Mouse (Mus musculus) liver, embryonic 16.5 days (tissue): ENCODE measurements at regions not wholly inside any gene's neighbourhood (a gene's known extent, or its start where the extent isn't known, plus 50 kb on each side); places are given as distances from the start of the nearest gene placed in this dataset.

Experiments used
- ATAC-seq: fragments of 200-750 bp; cut with Nextera tagmentation; 2 replicates; pipeline ENCODE4 v1.8.0; 2017; ENCODE audit warnings: low read depth, mild to moderate bottlenecking, moderate number of reproducible peaks, moderate library complexity
- H3K27ac ChIP-seq: fragments of 300-500 bp; sonication (generic); 2 replicates; pipeline ENCODE4 v1.5.1; 2014; ENCODE audit warnings: mild to moderate bottlenecking, low read length
- H3K27me3 ChIP-seq: fragments of 300-500 bp; sonication (generic); 2 replicates; pipeline ENCODE4 v1.6.1; 2014; ENCODE audit warnings: low read depth, low read length, mixed read lengths; ENCODE audit not compliant: control insufficient read depth, insufficient read depth
- H3K36me3 ChIP-seq: fragments of 300-500 bp; sonication (generic); 2 replicates; pipeline ENCODE4 v1.6.1; 2014; ENCODE audit warnings: mild to moderate bottlenecking; ENCODE audit not compliant: control insufficient read depth, insufficient read depth
- H3K4me1 ChIP-seq: fragments of 300-500 bp; sonication (generic); 2 replicates; pipeline ENCODE4 v1.6.1; 2014; ENCODE audit warnings: low read depth, low read length, mixed read lengths; ENCODE audit not compliant: control insufficient read depth
- H3K4me2 ChIP-seq: fragments of 300-500 bp; sonication (generic); 2 replicates; pipeline ENCODE4 v1.6.1; 2014; ENCODE audit warnings: low read depth, low read length, mixed read lengths
- H3K4me3 ChIP-seq: fragments of 300-500 bp; sonication (generic); 2 replicates; pipeline ENCODE4 v1.5.1; 2014; ENCODE audit warnings: low read depth, mild to moderate bottlenecking, low read length
- H3K9ac ChIP-seq: fragments of 300-500 bp; sonication (generic); 2 replicates; pipeline ENCODE4 v1.6.1; 2014; ENCODE audit warnings: low read depth, low read length
- H3K9me3 ChIP-seq: fragments of 300-500 bp; sonication (generic); replicated peaks from 2 replicates; pipeline ENCODE4 v1.6.1; 2016; ENCODE audit warnings: low read length; ENCODE audit not compliant: control insufficient read depth
- WGBS: fragments of 180-500 bp; shearing (Covaris S2); extraction: QIAGEN DNeasy Blood & Tissue Kit; methylation state at CpG from one replicate; pipeline ENCODE4 v1.1.7; 2014; ENCODE audit not compliant: insufficient replicate concordance; 5-methylcytosine and 5-hydroxymethylcytosine counted together

GRCm38 (mm10) chr14:62118542-62118953 is 173.8 kb upstream of the Rnaseh2b start:
- Histone ChIP-seq H3K9ac (no peak overlapping the region), H3K4me3 (no peak overlapping the region), H3K27ac (no peak overlapping the region), H3K4me2 (no peak overlapping the region), H3K36me3 (no peaks in the 10 kb centered on the region), H3K27me3 (no peaks in the 10 kb centered on the region), H3K4me1 (no peaks in the 10 kb centered on the region), H3K9me3 (no peaks in the 10 kb centered on the region)
- ATAC-seq, result no peak
- WGBS, result 15% methylated on average over 2 of the region's 2 CpGs

- 69% methylated on average over 6 of the region's 6 CpGs for WGBS
- Histone ChIP-seq H3K9ac (no peak overlapping the region), H3K4me3 (no peak overlapping the region), H3K27ac (no peak overlapping the region), H3K4me2 (no peak overlapping the region), H3K9me3 (no peaks in the 10 kb centered on the region), H3K36me3 (no peaks in the 10 kb centered on the region), H3K27me3 (no peaks in the 10 kb centered on the region), H3K4me1 (no peaks in the 10 kb centered on the region)
- no peak for ATAC-seq
Measured at GRCm38 (mm10) chr14:62128918-62129317, 163.5 kb upstream of the Rnaseh2b start.

DNA sequence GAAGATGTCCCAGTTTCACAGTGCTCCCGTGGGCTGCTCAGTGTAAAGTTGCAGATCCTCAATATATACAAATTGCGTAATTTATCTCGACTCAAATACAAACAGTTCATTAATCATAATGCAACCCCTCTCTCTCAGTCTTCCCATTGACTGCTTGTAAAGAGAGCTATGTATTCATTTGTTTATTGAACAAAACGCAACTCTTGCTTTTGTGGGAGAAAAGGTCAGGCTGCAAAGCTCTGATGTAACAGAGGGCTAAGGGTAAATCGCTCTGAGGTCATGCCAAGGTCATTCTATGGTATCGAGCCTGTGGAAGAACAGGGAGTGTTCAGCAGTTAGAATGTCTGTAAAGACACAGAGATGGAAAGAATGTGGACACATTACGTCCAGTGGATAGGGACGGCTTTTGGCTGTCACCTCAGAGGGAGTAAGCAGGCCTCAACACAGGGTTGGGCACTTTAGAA is 160.0 kb upstream of the Rnaseh2b start:
- no peak overlapping the region for H3K4me3 ChIP-seq
- H3K27ac ChIP-seq, result no peak overlapping the region
- H3K36me3 ChIP-seq, result no peaks in the 10 kb centered on the region
- no peak overlapping the region for H3K9ac ChIP-seq
- H3K4me1 ChIP-seq, result no peaks in the 10 kb centered on the region
- no peaks in the 10 kb centered on the region for H3K27me3 ChIP-seq
- ATAC-seq, result no peak
- no peak overlapping the region for H3K4me2 ChIP-seq
- H3K9me3 ChIP-seq, result no peaks in the 10 kb centered on the region; the same call in 1 of the 2 replicates
- WGBS, result 46% methylated on average over 8 of the region's 8 CpGs

DNA sequence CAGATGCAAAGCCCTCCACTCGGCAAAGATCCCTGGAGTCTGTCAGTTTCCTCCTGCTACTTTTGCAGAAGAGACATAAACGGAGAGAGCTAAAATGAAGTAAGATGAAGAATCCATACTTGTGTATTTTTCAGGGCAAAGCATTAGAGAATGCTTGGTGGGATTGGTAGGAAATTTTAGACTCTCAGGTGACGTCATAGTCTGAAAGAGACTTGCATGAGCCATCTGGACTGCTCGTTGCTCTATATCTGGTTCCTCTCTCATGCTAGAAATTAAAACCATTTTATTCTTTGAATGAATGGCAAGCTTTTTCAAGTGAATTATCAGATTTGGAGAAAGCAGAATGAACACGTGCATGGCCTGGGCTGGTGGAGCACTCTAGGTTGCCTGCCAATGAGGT is 154.4 kb upstream of the Rnaseh2b start:
- Histone ChIP-seq H3K27me3 (no peaks in the 10 kb centered on the region), H3K9ac (no peak overlapping the region), H3K36me3 (no peaks in the 10 kb centered on the region), H3K4me1 (no peaks in the 10 kb centered on the region), H3K4me2 (no peak overlapping the region), H3K27ac (no peak overlapping the region), H3K9me3 (no peaks in the 10 kb centered on the region; the same call in 1 of the 2 replicates), H3K4me3 (no peak overlapping the region)
- WGBS, result 57% methylated on average over 5 of the region's 5 CpGs
- ATAC-seq, result no peak

DNA sequence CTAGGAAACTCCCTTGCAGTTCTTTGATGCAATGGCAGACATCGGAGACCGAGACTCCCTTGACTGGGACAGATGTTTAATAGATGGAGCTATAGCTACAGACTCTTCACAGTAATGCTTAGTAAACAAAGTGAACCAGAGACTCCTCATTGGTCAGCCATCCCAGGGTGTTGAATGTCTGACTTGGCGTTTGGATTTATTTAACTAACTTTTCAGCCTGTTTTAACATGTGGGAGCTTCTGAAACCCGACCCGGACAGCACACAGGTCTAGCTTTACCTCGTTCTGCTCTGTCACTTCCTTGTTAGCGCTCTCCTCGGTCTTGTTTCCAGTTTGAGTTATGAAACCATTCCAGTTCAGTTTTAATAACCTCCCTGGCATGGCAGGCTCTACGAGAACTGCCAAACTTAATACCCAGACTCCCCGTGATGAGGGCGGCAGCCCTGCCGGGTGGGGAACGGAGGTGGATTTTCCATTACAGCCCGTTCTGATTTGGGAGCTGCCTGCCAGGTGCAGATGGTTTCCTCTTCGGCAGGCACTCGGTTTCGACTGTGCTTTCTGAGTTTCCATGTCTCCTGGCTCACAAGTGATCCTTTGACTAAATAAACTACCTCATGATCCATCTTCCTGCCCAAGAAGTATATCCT is 147.9 kb upstream of the Rnaseh2b start:
- Histone ChIP-seq H3K9me3 (no peaks in the 10 kb centered on the region), H3K4me3 (no peak overlapping the region), H3K4me1 (no peaks in the 10 kb centered on the region), H3K9ac (no peak overlapping the region), H3K36me3 (no peaks in the 10 kb centered on the region), H3K27ac (no peak overlapping the region), H3K4me2 (no peak overlapping the region), H3K27me3 (no peaks in the 10 kb centered on the region)
- 58% methylated on average over 17 of the region's 17 CpGs for WGBS
- no peak for ATAC-seq

- Histone ChIP-seq H3K27ac (no peak overlapping the region), H3K4me1 (no peaks in the 10 kb centered on the region), H3K4me3 (no peak overlapping the region), H3K36me3 (no peaks in the 10 kb centered on the region), H3K9ac (no peak overlapping the region), H3K9me3 (no peaks in the 10 kb centered on the region), H3K27me3 (no peaks in the 10 kb centered on the region), H3K4me2 (no peak overlapping the region)
- WGBS, result 64% methylated on average over 7 of the region's 7 CpGs
- ATAC-seq, result no peak
Measured at GRCm38 (mm10) chr14:62157038-62157716, 135.2 kb upstream of the Rnaseh2b start.

DNA sequence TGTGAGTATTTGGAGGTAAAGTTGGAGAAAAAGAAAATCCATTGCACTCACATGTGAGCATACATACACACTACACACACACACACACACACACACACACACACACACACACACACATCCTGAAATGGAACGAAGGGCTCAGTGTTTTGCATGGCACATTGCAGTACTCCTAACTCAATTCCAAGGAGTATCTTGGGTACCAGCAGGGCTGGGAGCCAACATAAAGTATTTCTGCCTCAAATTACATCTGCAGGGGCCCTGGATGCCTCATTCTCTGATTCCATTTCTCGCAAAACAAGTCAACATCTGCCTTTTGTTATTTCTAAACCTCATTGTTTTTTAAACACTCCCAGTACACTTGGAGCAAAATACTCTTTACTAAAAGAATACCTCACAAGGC is 132.7 kb upstream of the Rnaseh2b start:
- no peak overlapping the region for H3K4me3 ChIP-seq
- no peak for ATAC-seq
- no peaks in the 10 kb centered on the region for H3K9me3 ChIP-seq
- H3K27me3 ChIP-seq, result no peaks in the 10 kb centered on the region
- H3K4me1 ChIP-seq, result no peaks in the 10 kb centered on the region
- H3K27ac ChIP-seq, result no peak overlapping the region
- H3K36me3 ChIP-seq, result no peaks in the 10 kb centered on the region
- WGBS, result 44% methylated on average over 2 of the region's 2 CpGs
- H3K9ac ChIP-seq, result no peak overlapping the region
- H3K4me2 ChIP-seq, result no peak overlapping the region

DNA sequence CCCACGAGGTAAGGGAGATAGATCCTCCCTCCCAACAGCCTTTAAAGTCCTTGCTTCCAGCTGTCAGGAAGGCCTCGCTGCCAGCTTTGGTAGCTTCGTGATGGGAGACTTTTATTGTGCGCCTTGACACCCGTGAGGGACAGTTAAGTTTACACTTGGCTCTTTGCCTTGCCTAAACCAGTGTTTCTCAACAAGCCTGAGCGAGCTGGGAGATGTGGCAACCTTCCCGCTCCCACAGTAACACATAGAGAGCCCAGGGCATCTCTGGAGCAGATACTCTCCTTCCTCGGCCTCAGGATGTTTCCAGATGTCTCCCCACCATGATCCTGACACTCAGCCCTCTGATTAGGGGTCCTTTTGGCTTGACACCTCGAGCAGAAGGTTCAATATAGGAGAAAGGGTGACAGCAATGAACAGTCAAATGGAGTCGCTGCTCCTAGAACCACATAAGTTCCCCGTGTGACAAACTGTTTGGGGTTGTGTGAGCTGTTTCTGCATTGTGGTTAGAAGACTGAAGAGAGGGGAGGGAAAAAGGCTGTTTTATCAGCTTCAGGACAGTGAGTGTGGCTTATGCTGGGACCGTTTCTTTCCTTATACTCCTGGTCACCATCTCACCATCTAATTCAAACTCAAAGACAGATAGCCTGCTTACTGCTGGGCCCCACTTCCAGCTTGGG is 129.1 kb upstream of the Rnaseh2b start:
- Histone ChIP-seq H3K4me1 (no peaks in the 10 kb centered on the region), H3K4me2 (no peak overlapping the region), H3K9ac (no peak overlapping the region), H3K36me3 (no peaks in the 10 kb centered on the region), H3K4me3 (no peak overlapping the region), H3K27me3 (no peaks in the 10 kb centered on the region), H3K27ac (peak overlapping the region; percentile 19; the same call in 1 of the 2 replicates), H3K9me3 (no peaks in the 10 kb centered on the region)
- no peak for ATAC-seq
- 36% methylated on average over 12 of the region's 12 CpGs for WGBS

DNA sequence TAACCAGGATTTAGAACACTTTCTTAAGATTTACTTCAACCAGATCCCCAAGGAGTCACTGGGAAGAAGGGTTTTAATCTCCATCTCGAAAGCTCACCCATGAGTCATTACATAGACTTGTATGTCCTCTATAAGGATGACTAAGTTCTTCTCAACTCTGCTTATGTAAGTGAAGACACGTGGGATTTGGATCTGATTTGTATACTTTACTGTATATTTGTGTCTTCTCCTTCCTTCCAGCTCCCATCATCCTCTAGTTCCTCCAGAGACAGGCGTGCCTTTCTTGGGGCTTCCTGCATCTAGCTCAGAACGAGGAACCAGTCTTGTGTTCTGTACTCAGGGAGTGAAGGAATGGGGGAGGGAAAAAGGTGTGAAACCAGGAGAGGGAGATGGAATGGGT is 127.5 kb upstream of the Rnaseh2b start:
- Histone ChIP-seq H3K36me3 (no peaks in the 10 kb centered on the region), H3K27me3 (no peaks in the 10 kb centered on the region), H3K4me3 (no peak overlapping the region), H3K4me1 (no peaks in the 10 kb centered on the region), H3K9ac (no peak overlapping the region), H3K4me2 (no peak overlapping the region), H3K9me3 (no peaks in the 10 kb centered on the region), H3K27ac (no peak overlapping the region)
- 39% methylated on average over 4 of the region's 4 CpGs for WGBS
- ATAC-seq, result no peak
